Mouse (Mus musculus): ENCODE results near the gene Olfr9.
"Not testable (repeated sequence)": the region's sequence is repeated elsewhere in the genome, so short reads cannot be mapped to it uniquely, and the experiment has no call there.

The Olfr9 gene

GRCm38 (mm10) chr10:128989131-128989530, at the start of gene Olfr9:
Gene Olfr9, plus strand, starts transcription at chr10:128989431.
- DNase-seq (ENCODE audit: inconsistent age in 2 of 2, low spot score in 1 of 2), result not testable (repeated sequence)

DNA sequence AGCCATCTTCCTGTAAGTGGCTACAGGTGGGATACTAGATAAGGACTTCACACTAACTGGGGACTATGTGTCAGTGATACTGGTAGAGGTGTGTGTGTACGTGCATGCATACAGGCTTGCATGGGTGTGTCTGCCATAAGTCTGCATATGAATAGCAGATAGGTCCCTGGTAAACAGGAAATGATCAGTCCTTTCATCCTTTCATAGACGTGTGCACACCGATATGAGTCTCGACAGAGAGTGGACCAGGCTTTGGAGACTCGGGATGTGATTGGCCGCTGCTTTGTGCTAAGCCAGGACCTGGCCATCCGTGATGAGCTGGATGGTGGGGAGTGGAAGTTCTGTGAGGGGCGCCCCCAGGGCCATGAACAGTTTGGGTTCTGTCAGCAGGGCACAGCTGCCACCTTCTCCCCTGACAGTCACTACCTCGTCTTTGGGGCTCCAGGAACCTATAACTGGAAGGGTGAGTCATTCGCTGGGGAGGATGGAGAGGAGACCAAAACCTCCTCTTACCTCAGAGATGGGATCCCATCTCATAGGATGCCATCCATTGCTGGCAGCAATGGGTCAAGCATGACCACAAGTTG, 48.7 kb upstream of the Olfr9 start:
- no peak for DNase-seq (ENCODE audit: inconsistent age in 2 of 2, low spot score in 1 of 2)

DNA sequence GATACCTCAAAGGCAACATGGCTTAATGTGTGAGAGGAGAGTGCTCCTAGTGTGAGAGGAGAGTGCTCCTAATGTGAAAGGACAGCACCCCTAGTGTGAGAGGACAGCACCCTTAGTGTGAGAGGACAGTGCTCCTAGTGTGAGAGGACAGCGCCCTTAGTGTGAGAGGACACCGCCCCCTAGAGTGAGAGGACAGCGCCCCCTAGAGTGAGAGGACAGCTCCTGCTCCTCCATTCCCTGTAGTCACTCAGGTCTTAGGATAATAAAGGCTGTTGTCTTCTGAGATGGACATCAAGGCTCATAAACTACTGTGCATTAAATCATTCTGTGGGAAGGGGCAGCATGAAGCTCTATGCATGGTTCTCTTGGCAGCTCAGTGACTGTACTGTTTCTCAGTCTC, 43.6 kb upstream of the Olfr9 start:
- peak; percentile 49 to 77 for DNase-seq (ENCODE audit: inconsistent age in 2 of 2, low spot score in 1 of 2)

- DNase-seq (ENCODE audit: inconsistent age in 2 of 2, low spot score in 1 of 2), result no peak
These were observed 41.7 kb upstream of the Olfr9 start for GRCm38 (mm10) chr10:128947496-128947895.

DNA sequence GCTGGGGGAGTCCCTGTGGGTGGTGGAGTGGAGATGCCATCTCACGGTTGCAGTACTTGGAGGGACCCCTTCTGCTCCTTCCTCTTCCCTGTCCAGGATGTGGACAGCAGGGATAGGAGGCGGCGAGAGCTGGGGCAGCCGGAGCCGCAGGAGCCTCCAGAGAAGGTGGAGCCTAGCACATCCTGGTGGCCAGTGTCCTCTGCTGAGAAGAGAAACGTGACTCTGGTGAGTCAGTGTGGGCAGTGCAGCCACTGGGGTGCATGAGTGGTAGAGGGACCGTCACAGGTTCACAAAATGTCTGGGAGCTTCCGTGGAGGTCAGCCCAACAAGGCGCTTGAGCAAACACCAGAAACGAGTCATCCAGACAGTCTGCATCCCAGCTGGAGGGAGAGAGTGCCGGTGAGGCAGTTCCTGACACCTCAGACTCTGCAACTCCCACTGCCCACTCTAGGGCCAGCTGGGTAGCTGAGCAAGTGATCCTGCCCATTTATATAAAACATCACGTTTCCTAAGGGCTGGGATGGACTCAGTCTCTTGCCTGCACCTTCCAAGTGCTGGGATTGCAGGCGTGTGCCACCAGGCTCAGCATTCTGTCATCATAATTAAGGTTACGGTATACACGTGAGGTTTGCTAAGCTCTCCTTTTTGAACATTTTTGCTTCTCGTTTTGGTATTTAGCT, 38.9 kb upstream of the Olfr9 start:
- DNase-seq (ENCODE audit: inconsistent age in 2 of 2, low spot score in 1 of 2), result peak in 1 of 2 experiments; percentile 2

DNA sequence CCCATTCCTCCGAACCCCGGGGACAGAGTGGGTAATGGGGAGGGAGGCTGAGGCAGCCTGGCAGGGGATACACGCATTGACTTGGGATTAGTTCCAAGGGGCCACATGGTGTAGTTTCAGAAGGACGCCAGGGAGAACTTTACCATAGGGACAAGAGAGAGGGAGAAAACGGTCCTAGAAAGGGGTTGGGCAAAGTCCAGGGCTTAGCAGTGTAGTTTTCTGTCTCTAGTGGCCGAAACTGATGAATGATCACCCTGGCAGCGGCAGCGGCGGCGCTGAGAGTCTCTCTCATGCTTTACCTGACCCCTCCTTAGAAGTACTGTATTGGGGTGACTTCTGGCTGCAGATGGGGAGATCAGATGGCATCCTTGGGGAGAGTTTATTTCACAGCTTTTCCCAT, 30.9 kb upstream of the Olfr9 start:
- DNase-seq (ENCODE audit: inconsistent age in 2 of 2, low spot score in 1 of 2), result no peak

GRCm38 (mm10) chr10:128960142-128960541, 29.1 kb upstream of the Olfr9 start:
- no peak for DNase-seq (ENCODE audit: inconsistent age in 2 of 2, low spot score in 1 of 2)

DNA sequence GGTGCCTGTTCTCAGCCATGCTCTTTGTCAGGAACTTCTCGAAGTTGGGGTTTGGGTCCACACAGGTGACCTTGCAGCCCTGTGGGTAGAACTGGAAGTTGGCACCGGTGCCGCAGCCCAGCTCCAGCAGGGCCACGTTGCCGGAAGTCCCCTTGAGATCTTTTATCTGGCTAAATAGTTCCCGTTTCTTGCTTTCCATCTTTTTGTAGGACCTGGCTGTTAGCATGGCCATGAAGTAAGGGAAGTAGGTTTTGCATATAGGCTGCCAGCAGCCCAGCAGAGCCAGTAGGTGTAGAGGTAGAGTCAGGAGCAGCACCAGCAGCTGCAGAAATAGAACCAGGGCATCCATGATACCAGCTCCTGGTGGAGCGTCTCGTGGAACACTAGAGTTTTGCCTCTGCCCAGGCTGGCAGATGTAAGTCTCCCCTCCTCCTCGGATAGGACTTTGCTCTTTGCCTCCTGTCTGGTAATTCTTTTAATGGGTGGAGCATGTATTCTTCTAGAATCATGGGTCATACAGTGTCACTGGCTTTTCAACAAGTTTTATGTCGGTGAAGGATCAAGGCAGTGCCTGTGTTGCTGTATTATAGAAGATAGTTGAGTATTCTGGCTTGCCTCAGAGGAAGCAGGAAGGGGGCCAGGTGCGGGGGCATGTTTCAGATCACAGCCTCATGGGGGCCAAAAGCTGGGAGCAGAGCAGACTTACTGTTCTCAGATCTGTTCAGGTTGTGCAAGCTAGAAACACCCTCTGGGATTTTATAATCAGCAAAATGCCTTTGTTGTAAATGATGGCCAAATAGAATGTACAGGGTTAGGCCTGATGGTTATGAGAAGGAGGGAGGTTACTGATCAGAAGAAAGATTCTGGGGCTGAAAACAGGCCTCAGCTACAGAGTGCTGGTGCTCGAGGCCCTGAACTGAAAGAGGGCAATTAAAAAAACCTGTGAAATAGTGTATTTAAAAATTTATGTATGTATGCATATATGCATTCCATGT, 28.3 kb upstream of the Olfr9 start, which contains the start of gene Mettl7b:
Mettl7b (minus strand) TSS at position 399 of the 995 bp plus-strand sequence.
- no peak for DNase-seq (ENCODE audit: inconsistent age in 2 of 2, low spot score in 1 of 2)

GRCm38 (mm10) chr10:128964961-128965360, 24.3 kb upstream of the Olfr9 start:
- DNase-seq (ENCODE audit: inconsistent age in 2 of 2, low spot score in 1 of 2), result no peak

DNA sequence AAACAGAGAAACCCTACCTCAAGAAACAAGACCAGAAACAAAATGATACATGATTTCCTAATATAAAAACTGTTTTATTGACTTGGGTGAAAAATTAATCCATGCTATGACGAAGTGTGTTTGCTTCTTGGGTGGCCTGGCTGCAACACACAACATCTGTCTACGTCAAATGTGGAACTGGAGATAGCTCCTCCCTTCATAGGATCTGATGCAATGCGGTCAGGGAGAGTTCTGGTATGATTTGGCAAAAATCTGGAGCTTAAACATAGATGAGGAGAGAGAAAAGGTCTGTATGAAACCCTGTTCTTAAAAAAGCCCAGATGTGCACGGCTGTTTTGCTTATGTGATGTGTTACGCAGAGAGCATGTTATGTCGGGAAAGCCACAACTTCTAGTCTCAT, 23.4 kb upstream of the Olfr9 start:
- no peak for DNase-seq (ENCODE audit: inconsistent age in 2 of 2, low spot score in 1 of 2)

DNA sequence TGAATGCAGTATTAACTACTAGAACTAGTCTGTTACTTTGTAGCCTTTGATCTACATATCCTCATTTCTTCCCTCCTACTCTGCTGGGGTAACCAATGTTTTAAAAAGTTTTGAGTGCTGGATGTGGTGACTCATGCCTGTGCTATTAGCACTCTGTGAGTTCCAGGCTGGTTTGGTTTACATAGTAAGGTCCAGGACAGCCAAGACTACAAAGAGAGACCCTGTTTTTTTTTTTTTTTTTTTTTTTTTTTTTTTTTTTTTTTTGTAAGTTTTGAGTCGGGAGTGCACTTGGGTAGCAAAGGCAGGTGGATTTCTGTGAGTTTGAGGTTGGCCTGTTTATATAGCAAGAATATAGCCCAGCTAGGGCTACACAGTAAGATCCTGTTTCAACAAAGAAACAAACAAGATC, 20.9 kb upstream of the Olfr9 start:
- no peak for DNase-seq (ENCODE audit: inconsistent age in 2 of 2, low spot score in 1 of 2)

- DNase-seq (ENCODE audit: inconsistent age in 2 of 2, low spot score in 1 of 2), result no peak
These were observed 18.4 kb upstream of the Olfr9 start for GRCm38 (mm10) chr10:128970740-128971250.

DNA sequence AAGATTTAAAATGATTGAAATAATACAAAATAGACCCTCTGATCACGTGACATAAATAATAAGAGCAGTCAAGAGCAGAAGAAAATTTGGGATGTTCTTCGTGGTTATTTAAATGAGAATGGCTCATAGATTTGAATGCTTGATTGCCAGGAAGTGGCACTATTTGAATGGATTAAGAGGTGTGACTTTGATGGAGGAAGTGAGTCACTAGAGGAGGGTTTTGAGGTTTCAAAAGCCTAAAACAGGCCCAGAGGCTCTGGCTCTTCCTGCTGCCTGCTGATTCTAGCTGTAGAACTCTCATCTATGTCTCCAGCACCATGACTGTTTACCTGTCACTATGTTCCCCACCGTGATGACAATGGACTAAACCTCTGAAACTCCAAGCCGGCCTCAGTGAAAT, 16.4 kb upstream of the Olfr9 start:
- DNase-seq (ENCODE audit: inconsistent age in 2 of 2, low spot score in 1 of 2), result no peak

DNA sequence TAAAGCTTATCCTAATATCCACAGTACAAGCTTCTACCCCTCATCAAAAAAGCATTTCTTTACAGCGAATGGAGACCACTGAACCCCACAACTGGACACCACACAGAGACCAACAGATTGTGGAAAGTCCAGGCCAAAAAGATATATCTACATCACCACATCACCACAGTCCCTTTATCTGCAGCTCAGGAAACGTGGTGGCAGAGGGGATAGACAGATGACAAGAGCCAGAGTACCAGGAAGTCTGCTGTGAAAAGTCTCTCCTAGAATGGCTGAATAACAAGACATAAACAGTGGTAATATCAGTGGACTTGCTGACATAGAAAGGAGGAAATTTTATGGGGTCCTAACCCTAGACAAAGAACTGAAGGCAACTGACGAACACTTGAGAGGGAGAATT, 12.8 kb upstream of the Olfr9 start:
- DNase-seq (ENCODE audit: inconsistent age in 2 of 2, low spot score in 1 of 2), result no peak

GRCm38 (mm10) chr10:128977522-128978114, 11.6 kb upstream of the Olfr9 start:
- DNase-seq (ENCODE audit: inconsistent age in 2 of 2, low spot score in 1 of 2), result peak; percentile 48 to 76

DNA sequence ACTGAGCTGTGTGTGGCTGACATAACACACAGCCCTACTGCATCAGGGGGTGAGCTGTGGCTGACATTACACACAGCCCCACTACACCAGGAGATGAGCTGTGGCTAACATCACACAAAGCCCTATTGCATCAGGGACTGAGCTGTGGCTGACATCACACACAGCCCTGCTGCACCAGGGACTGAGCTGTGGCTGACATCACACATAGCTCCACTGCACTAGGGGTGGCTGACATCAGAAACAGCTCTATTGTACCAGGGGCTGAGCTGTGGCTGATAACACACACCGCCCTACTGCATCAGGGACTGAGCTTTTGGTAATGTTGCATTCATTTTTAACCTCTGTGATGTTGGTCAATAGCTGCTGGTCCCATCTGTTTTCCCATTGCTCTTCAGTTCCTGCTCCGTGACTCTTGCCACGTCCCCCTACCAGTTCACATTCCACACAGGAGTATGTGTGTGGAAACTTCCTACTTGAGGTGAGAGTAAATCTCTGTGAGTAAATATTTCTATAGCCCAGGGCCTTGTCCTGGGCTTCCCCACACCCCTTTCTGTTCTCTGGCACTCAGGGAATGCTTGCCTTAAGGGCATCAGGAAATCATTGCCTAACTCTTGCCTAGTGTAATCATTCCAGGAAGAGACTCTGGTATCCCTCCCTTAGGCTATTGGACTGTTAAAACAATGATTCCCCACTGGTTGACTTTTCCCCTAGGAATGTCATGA, 8.4 kb upstream of the Olfr9 start:
- DNase-seq (ENCODE audit: inconsistent age in 2 of 2, low spot score in 1 of 2), result no peak

DNA sequence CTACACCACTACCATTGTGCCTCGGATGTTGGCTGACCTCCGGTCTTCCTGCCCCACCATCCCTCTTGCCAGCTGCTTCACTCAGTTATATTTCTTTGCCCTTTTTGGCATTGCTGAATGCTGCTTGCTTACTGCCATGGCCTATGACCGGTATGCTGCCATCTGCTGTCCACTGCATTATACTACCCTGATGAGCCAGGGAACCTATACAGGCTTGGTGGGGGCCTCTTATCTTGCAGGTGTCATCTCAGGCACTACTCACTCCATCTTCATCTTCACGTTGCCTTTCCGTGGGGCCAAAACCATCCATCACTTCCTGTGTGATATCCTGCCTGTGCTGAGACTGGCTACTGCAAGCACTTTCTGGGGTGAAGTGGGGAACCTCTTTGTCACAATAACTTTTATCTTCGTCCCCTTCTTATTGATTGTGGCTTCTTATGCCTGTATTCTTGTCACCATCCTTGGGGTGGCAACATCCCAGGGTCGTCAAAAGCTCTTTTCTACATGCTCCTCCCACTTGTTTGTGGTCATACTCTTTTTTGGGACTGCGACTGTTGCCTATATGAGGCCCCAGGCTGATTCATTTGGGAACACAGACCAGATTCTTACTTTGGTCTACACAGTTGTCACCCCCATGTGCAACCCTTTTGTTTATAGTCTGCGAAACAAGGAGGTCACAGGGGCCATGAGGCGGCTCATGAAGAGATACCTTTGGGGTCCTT, 1.1 kb downstream of the Olfr9 start:
- not testable (repeated sequence) for DNase-seq (ENCODE audit: inconsistent age in 2 of 2, low spot score in 1 of 2)

DNA sequence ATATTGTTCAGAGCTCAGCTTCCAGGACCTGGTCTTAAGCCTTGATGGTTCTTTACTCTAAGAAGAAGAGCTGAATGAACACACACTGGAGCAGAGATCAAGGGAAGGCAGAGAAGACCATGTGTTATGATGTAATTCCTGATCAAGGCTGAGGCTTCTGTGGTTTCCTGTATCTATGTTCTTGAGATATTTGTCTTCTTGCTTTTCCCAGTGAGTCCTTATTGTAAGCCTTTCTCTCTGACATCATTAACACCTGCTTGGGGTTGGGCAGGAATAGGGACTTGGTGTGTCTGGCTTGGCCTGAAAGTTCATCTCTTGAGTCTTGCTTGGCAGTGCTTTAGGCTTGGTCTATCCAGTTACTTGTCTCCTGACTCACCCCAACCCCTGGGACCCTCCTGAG, 1.8 kb downstream of the Olfr9 start:
- no peak for DNase-seq (ENCODE audit: inconsistent age in 2 of 2, low spot score in 1 of 2)

GRCm38 (mm10) chr10:128995796-128996195, 6.6 kb downstream of the Olfr9 start:
- no peak for DNase-seq (ENCODE audit: inconsistent age in 2 of 2, low spot score in 1 of 2)

Measured in adrenal gland, adult (tissue).